In the genomic region with DNA sequence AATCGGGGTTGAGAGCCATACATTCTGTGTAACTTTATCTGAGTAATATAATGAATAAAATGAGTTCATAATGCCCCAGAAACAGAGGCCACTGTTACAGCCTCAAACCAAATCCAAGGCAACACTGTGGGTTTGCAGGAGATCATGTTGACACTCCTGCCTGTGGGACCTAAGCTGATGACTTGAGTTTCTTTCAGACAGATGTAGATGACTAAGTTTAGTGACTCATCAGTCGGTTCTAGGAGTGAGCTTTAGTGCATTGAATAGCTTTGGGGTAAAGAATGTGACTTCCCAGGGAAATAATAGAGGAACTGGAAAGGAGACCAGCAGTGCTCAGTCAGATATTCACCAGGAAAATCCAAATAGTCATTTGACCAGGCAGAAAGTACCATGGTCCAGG, we compare ENCODE assay signal across 12 mouse cellular contexts. TPM values are rescaled to one million over a fixed set of nuclear protein-coding genes. Genes with fewer than 3 reads are reported as not detected.
DNase-seq lines count a peak whose midpoint lies in the region; ATAC-seq and TF ChIP-seq lines count a peak whose summit lies in the region.
"Had no signal": no experiment of that assay in that cellular context is flagged by ENCODE, and none has a peak within 500 bp of the region (broad histone marks: within the 10 kb centered on the region; RNA-seq: fewer than 3 reads in every experiment).

No protein-coding gene starts in this region.

- no peaks in the 10 kb centered on the region for H3K9me3 ChIP-seq in heart, postnatal 0 days (replicated peaks; ENCODE audit: control insufficient read depth, low read length)
- H3K9me3 ChIP-seq in intestine, embryonic 14.5 days (ENCODE audit: control insufficient read depth, low read length) = no peaks in the 10 kb centered on the region
- no peaks in the 10 kb centered on the region for H3K9me3 ChIP-seq in neural tube, embryonic 14.5 days (ENCODE audit: control insufficient read depth, low read length)
- H3K9me3 ChIP-seq: limb, embryonic 15.5 days had no signal

- no peak for TF ChIP-seq EP300 in heart, postnatal 0 days (IDR thresholded peaks at IDR 0.05; ENCODE audit: low read depth)

- H3K36me3 ChIP-seq in heart, postnatal 0 days (replicated peaks; ENCODE audit: control insufficient read depth, insufficient read depth, low read length) = no peaks in the 10 kb centered on the region
- H3K36me3 ChIP-seq in intestine, embryonic 14.5 days (ENCODE audit: control insufficient read depth, insufficient read depth, low read length) = no peaks in the 10 kb centered on the region
- no peaks in the 10 kb centered on the region for H3K36me3 ChIP-seq in neural tube, embryonic 14.5 days (ENCODE audit: control insufficient read depth, insufficient read depth, low read length)
- H3K36me3 ChIP-seq: limb, embryonic 15.5 days had no signal

- H3K4me2 ChIP-seq in heart, postnatal 0 days (ENCODE audit: low read depth, low read length) = peak overlapping the region; percentile 28; the same call in 1 of the 2 replicates
- peak overlapping the region; percentile 88; the same call in 1 of the 2 replicates for H3K4me2 ChIP-seq in intestine, embryonic 14.5 days (ENCODE audit: low read length)
- H3K4me2 ChIP-seq in neural tube, embryonic 14.5 days (ENCODE audit: low read depth, low read length) = peak overlapping the region; percentile 83; the same call in 1 of the 2 replicates
- H3K4me2 ChIP-seq: limb, embryonic 15.5 days had no signal

- H3K9ac ChIP-seq in heart, postnatal 0 days (replicated peaks; ENCODE audit: low read depth, low read length) = no peak overlapping the region
- H3K9ac ChIP-seq in intestine, embryonic 14.5 days (ENCODE audit: low read length) = no peak overlapping the region
- H3K9ac ChIP-seq in neural tube, embryonic 14.5 days (replicated peaks; ENCODE audit: low read depth, low read length) = no peak overlapping the region
- H3K9ac ChIP-seq: limb, embryonic 15.5 days had no signal

- WGBS in heart, postnatal 0 days = 67% methylated on average over 2 of the region's 2 CpGs
- 82% methylated on average over 2 of the region's 2 CpGs for WGBS in intestine, embryonic 14.5 days
- WGBS in neural tube, embryonic 14.5 days = 79% methylated on average over 2 of the region's 2 CpGs

- H3K27ac ChIP-seq in layer of hippocampus, adult 2 months = no peak overlapping the region
- no peak overlapping the region for H3K27ac ChIP-seq in heart, postnatal 0 days (ENCODE audit: low read depth)
- no peak overlapping the region for H3K27ac ChIP-seq in intestine, embryonic 14.5 days (ENCODE audit: low read depth)
- H3K27ac ChIP-seq in neural tube, embryonic 14.5 days (ENCODE audit: low read depth, low read length) = no peak overlapping the region
- H3K27ac ChIP-seq: limb, embryonic 15.5 days had no signal

- no peak for ATAC-seq in heart, postnatal 0 days (ENCODE audit: insufficient read depth, low read depth)
- no peak for ATAC-seq in intestine, embryonic 14.5 days (replicated peaks; ENCODE audit: low FRiP score, low TSS enrichment, low read depth)
- ATAC-seq in neural tube, embryonic 14.5 days (ENCODE audit: low read depth) = no peak
- no peak for ATAC-seq in megakaryocyte, adult 5-6 weeks (ENCODE audit: poor library complexity, severe bottlenecking)

- no peak for TF ChIP-seq CTCF in layer of hippocampus, adult 2 months (conservative IDR thresholded peaks at IDR 0.05)
- TF ChIP-seq CTCF in heart, postnatal 0 days (IDR thresholded peaks at IDR 0.05; ENCODE audit: low read depth) = no peak

- no peak for DNase-seq in layer of hippocampus, adult 2 months (ENCODE audit: low spot score in 2 of 2)
- no peak for DNase-seq in layer of hippocampus, adult 18-20 months (ENCODE audit: low spot score in 2 of 2)
- no peak for DNase-seq in heart, postnatal 0 days (ENCODE audit: low spot score)
- no peak for DNase-seq in intestine, embryonic 14.5 days (ENCODE audit: low spot score)
- no peak for DNase-seq in cerebellum, adult 11 months
- DNase-seq: adrenal gland, adult 8-10 months; cerebellum, adult 9-11 months had no signal

- H3K27me3 ChIP-seq in heart, postnatal 0 days (ENCODE audit: control insufficient read depth, insufficient read depth, low read length) = no peaks in the 10 kb centered on the region
- no peaks in the 10 kb centered on the region for H3K27me3 ChIP-seq in intestine, embryonic 14.5 days (replicated peaks; ENCODE audit: control insufficient read depth, insufficient read depth, low read length)
- no peaks in the 10 kb centered on the region for H3K27me3 ChIP-seq in neural tube, embryonic 14.5 days (ENCODE audit: control insufficient read depth, insufficient read depth, low read length)

- 0 out of 2 replicates have a peak overlapping the region, but pooled peaks have one; percentile 4 for H3K4me3 ChIP-seq in layer of hippocampus, adult 2 months
- no peak overlapping the region for H3K4me3 ChIP-seq in heart, postnatal 0 days (ENCODE audit: low read depth, low read length)
- peak overlapping the region; percentile 56; the same call in 1 of the 2 replicates for H3K4me3 ChIP-seq in intestine, embryonic 14.5 days (ENCODE audit: low read depth, low read length)
- peak overlapping the region; percentile 12; the same call in 1 of the 2 replicates for H3K4me3 ChIP-seq in neural tube, embryonic 14.5 days (ENCODE audit: low read depth, low read length)
- H3K4me3 ChIP-seq: erythroblast, embryonic 14.5 days; limb, embryonic 15.5 days had no signal

- no peaks in the 10 kb centered on the region for H3K4me1 ChIP-seq in heart, postnatal 0 days (ENCODE audit: control insufficient read depth, insufficient read depth)
- peaks cover 6% of the 10 kb centered on the region; the same call in 1 of the 2 replicates for H3K4me1 ChIP-seq in intestine, embryonic 14.5 days (replicated peaks; ENCODE audit: control insufficient read depth, insufficient read depth, low read length)
- no peaks in the 10 kb centered on the region for H3K4me1 ChIP-seq in neural tube, embryonic 14.5 days (ENCODE audit: control insufficient read depth, insufficient read depth, low read length)

RNA-seq across cellular contexts. Expression of a gene that starts 3.8 kb away (rescaled TPM):
- total RNA-seq in layer of hippocampus, adult 2 months (2021) = 10 to 100 TPM; 35.4 to 39.0 TPM
- 10 to 100 TPM; 32.0 to 36.1 TPM for total RNA-seq in layer of hippocampus, adult 18-20 months (2021)
- 63.6 and 72.5 TPM in 2 replicates for total RNA-seq in heart, postnatal 0 days (2014; rRNA removed; ENCODE audit: low replicate concordance)
- polyA plus RNA-seq in heart, postnatal 0 days (2015; fragmentation: Nextera tagmentation; extraction: Ambion mirVana) = 55.4 and 61.8 TPM in 2 replicates
- 185 and 214 TPM in 2 replicates for polyA plus RNA-seq in intestine, embryonic 14.5 days (2014; fragmentation: Nextera tagmentation; extraction: Ambion mirVana)
- 69.9 and 108 TPM in 2 replicates for polyA plus RNA-seq in neural tube, embryonic 14.5 days (2014; fragmentation: Nextera tagmentation; extraction: Ambion mirVana)
- 3.1 and 4.8 TPM in 2 replicates for total RNA-seq in megakaryocyte, adult 5-6 weeks (2015)
- 2.8 and 4.1 TPM in 2 replicates for total RNA-seq in megakaryocyte, adult 5-6 weeks (2017)
- total RNA-seq: MEL had no signal

Comparison
In these comparisons a context has a peak if more than half of its experiments do, and no peak if none do; other contexts are left out.
1. H3K4me2 ChIP-seq: peak in every context shown above with its lines; median percentile 88 in intestine, embryonic 14.5 days; 83 in neural tube, embryonic 14.5 days; 28 in heart, postnatal 0 days.
2. RNA of a gene that starts 3.8 kb away (total RNA-seq): 63.6 to 72.5 TPM in heart, postnatal 0 days, 35.4 to 39.0 TPM in layer of hippocampus, adult 2 months and 32.0 to 36.1 TPM in layer of hippocampus, adult 18-20 months; 2.8 to 4.8 TPM in megakaryocyte, adult 5-6 weeks; every median in the first group is over 4 times any median in the second.